Mouse (Mus musculus) stomach, embryonic 16.5 days (tissue): Measurements from ENCODE around the gene Tada2a. TPM values are rescaled to one million over a fixed set of nuclear protein-coding genes. Genes with fewer than 3 reads are reported as not detected.
A peak's percentile ranks its signal among the peaks of the same experiment; 100 is the strongest.

ENCODE experiments used
- ATAC-seq: fragments of 200-750 bp; cut with Nextera tagmentation; 2 replicates; pipeline ENCODE4 v1.8.0; 2017; ENCODE audit warnings: moderate number of reproducible peaks, moderate TSS enrichment; ENCODE audit not compliant: insufficient read depth, low FRiP score
- H3K27ac ChIP-seq: fragments of 300-500 bp; sonication (generic); 2 replicates; pipeline ENCODE4 v1.5.1; 2014; ENCODE audit warnings: low read length
- H3K27me3 ChIP-seq: fragments of 300-500 bp; sonication (generic); 2 replicates; pipeline ENCODE4 v1.6.1; 2014; ENCODE audit warnings: low read length, control low read depth, mixed read lengths; ENCODE audit not compliant: control insufficient read depth, insufficient read depth
- H3K36me3 ChIP-seq: fragments of 300-500 bp; sonication (generic); 2 replicates; pipeline ENCODE4 v1.6.1; 2014; ENCODE audit warnings: low read length; ENCODE audit not compliant: control insufficient read depth, insufficient read depth
- H3K4me1 ChIP-seq: fragments of 300-500 bp; sonication (generic); 2 replicates; pipeline ENCODE4 v1.6.1; 2014; ENCODE audit warnings: low read length, control low read depth, mixed read lengths; ENCODE audit not compliant: control insufficient read depth, insufficient read depth
- H3K4me2 ChIP-seq: fragments of 300-500 bp; sonication (generic); 2 replicates; pipeline ENCODE4 v1.6.1; 2014; ENCODE audit warnings: low read depth, low read length, mixed read lengths
- H3K4me3 ChIP-seq: fragments of 300-500 bp; sonication (generic); replicated peaks from 2 replicates; pipeline ENCODE4 v1.5.1; 2014; ENCODE audit warnings: mild to moderate bottlenecking, low read length
- H3K9ac ChIP-seq: fragments of 300-500 bp; sonication (generic); 2 replicates; pipeline ENCODE4 v1.6.1; 2014; ENCODE audit warnings: low read length
- H3K9me3 ChIP-seq: fragments of 300-500 bp; sonication (generic); replicated peaks from 2 replicates; pipeline ENCODE4 v1.6.1; 2016; ENCODE audit warnings: low read length, control low read depth; ENCODE audit not compliant: control insufficient read depth
- WGBS: fragments of 180-500 bp; shearing (Covaris S2); extraction: QIAGEN DNeasy Blood & Tissue Kit; methylation state at CpG from one replicate; pipeline ENCODE4 v1.1.7; 2014; 5-methylcytosine and 5-hydroxymethylcytosine counted together
- polyA plus RNA-seq: library from polyadenylated mRNA; unstranded; fragments of >200 nt; fragmentation: Nextera tagmentation; extraction: Ambion mirVana; gene quantifications from 2 replicates; pipeline ENCODE4 v1.2.1, GENCODE M21; 2015

The Tada2a gene
- polyA plus RNA-seq, 1 experiment from 2014 or later: 26.0 TPM

DNA sequence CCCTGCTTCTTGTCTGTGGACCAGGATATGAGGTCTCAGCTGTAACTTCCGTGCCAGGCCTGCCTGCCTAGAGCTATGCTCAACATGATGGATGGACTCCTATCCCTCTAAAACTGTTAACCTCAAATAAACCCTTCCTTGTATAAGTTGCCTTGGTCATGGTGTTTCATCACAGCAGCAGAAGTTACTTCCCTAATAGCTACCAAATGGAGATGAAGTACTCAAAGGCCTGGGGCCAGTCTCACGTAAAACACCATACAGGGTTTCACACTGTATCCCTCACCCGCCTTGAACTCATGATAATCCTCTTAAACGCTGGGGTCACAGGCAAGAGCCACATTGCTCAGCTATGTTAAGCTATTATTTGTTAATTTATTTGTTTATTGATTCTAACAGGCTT lies 12.0 kb downstream of the Tada2a start:
- H3K9me3 ChIP-seq: no peaks in the 10 kb centered on the region
- no peak overlapping the region for H3K27ac ChIP-seq
- WGBS: 89% methylated on average over 4 of the region's 4 CpGs
- no peak for ATAC-seq
- H3K4me3 ChIP-seq: no peak overlapping the region
- H3K9ac ChIP-seq: no peak overlapping the region
- no peak overlapping the region for H3K4me2 ChIP-seq
- no peaks in the 10 kb centered on the region for H3K27me3 ChIP-seq
- 0 out of 2 replicates have a peak, but pooled peaks cover 9% of the 10 kb centered on the region for H3K4me1 ChIP-seq
- H3K36me3 ChIP-seq: peaks cover 23% of the 10 kb centered on the region; the same call in 1 of the 2 replicates

DNA sequence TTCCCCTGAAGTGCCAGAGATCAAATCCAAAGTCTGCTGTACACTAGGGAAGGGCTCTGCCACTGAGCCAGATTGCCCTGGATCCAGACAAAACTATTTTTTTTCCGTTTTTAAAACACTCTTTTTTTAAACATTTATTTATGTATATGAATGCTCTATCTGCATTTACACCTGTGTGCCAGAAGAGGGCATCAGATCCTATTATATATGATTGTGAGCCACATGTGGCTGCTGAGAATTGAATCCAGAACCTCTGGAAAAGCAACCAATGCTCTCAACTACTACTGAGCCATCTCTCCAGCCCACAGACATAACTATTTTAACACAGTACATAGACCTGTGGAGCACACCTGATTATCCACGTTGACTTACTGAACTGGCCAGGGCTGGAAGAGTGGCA lies 13.2 kb downstream of the Tada2a start:
- Histone ChIP-seq H3K36me3 (peaks cover 23% of the 10 kb centered on the region; the same call in 1 of the 2 replicates), H3K9ac (no peak overlapping the region), H3K27me3 (no peaks in the 10 kb centered on the region), H3K9me3 (no peaks in the 10 kb centered on the region), H3K4me1 (0 out of 2 replicates have a peak, but pooled peaks cover 6% of the 10 kb centered on the region), H3K4me2 (no peak overlapping the region), H3K4me3 (no peak overlapping the region), H3K27ac (no peak overlapping the region)
- ATAC-seq: no peak
- 63% methylated on average over 2 of the region's 2 CpGs for WGBS

DNA sequence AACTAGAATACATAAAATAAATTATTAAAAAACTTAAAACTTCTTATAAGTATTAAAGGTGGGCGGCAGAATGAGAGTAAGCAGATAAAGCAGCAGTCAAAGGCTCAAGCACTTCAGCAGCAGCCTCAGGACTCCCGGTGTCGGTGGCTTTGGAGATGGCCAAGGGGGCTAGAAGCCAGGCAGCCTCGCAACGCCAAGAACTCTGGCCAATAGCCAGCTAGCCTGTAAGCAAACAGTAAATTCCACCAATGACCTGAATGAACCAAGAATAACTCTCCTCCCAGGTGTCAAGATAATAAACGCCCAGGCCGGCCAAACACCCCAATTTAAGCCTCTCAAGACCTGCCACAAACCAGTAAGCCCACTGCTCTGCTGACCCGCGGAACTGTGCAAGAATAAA lies 13.8 kb downstream of the Tada2a start:
- no peaks in the 10 kb centered on the region for H3K9me3 ChIP-seq
- H3K4me2 ChIP-seq: no peak overlapping the region
- no peaks in the 10 kb centered on the region for H3K27me3 ChIP-seq
- no peak overlapping the region for H3K4me3 ChIP-seq
- H3K27ac ChIP-seq: no peak overlapping the region
- WGBS: 71% methylated on average over 9 of the region's 9 CpGs
- no peak overlapping the region for H3K9ac ChIP-seq
- peaks cover 24% of the 10 kb centered on the region; the same call in 1 of the 2 replicates for H3K36me3 ChIP-seq
- no peak for ATAC-seq
- 0 out of 2 replicates have a peak, but pooled peaks cover under 1% of the 10 kb centered on the region for H3K4me1 ChIP-seq

DNA sequence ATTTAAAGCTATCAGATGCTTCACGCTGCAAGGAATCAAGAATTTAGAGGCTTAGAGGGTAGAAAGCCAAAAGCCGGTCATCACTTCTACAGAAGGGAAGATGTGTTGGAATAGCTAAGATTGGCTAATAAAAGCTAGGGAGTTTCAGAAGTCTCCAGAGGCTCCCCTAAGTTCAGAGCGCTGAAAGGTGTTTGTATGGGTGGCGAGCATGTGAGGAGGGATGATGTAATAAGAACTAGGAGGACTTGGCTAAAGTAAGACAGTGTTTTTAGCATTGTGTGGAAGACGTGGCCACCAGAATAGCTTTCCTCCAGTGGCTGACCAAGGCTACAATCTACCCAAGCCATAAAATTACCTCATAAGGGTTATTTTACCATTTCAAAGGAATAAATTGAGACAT lies 15.8 kb downstream of the Tada2a start:
- ATAC-seq: no peak
- Histone ChIP-seq H3K9ac (no peak overlapping the region), H3K27me3 (no peaks in the 10 kb centered on the region), H3K4me2 (no peak overlapping the region), H3K4me1 (no peaks in the 10 kb centered on the region), H3K27ac (no peak overlapping the region), H3K4me3 (no peak overlapping the region), H3K9me3 (no peaks in the 10 kb centered on the region), H3K36me3 (peaks cover 20% of the 10 kb centered on the region)
- WGBS: 90% methylated on average over 5 of the region's 5 CpGs

DNA sequence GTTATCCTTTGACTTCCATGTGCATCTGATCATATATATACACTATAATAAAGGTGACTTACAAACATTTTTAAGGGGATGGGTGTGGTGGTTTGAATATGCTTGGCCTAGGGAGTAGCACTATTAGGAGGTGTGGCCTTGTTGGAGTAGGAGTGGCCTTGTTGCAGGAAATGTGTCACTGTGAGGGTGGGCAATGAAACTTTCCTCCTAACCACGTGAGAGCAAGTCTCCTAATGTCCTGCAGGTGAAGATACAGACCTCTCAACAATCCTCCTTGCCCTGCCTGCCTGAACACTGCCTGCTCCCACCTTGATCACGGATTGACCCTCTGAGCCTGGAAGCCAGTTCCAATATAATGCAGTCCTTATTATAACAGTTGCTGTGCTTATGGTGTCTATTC lies 22.3 kb downstream of the Tada2a start:
- Histone ChIP-seq H3K4me2 (no peak overlapping the region), H3K9ac (no peak overlapping the region), H3K36me3 (peaks cover 23% of the 10 kb centered on the region), H3K4me3 (no peak overlapping the region), H3K27ac (no peak overlapping the region), H3K9me3 (no peaks in the 10 kb centered on the region), H3K4me1 (no peaks in the 10 kb centered on the region), H3K27me3 (no peaks in the 10 kb centered on the region)
- ATAC-seq: no peak
- 69% methylated on average over 2 of the region's 2 CpGs for WGBS

DNA sequence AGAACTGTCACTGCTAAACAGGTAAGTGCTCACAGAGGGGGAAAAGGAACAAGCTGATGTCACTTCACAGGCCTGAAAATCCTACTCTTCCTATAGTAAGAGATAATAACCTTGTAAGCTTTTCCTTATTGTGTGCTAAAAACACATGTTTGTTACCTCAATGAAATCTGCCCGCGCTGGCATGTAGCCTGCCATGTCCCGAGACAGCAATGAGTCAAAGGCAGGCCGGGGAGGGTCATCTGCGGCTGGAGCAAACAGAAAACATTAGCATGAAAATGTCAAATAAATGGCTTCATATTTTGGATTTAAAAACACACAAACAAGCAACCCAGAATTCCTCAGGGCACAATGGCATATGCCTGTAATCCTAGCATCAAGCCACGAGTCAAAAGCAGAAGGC lies 25.4 kb downstream of the Tada2a start:
- WGBS: 91% methylated on average over 6 of the region's 6 CpGs

DNA sequence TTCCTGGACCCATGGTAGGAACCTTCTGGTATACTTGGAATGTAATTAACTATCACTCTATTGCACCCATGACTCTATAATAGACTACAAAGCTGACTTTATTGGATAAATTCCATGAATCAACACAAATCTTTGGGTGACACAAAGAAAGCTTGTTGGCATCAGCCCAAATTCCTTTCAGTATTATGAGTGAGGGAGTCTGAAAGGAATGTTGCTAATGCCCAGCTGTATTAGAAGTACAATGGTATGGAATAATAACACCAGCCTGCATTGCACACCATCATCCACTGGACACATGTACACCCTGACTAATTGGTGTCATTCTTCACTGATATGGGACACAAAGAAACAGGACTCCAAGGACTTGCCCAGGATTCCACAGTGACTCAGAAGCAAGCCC lies 28.2 kb downstream of the Tada2a start:
- ATAC-seq: no peak
- Histone ChIP-seq H3K4me2 (no peak overlapping the region), H3K9ac (no peak overlapping the region), H3K4me1 (no peaks in the 10 kb centered on the region), H3K36me3 (0 out of 2 replicates have a peak, but pooled peaks cover 5% of the 10 kb centered on the region), H3K4me3 (no peak overlapping the region), H3K27ac (peak overlapping the region; percentile 42; the same call in 1 of the 2 replicates), H3K9me3 (no peaks in the 10 kb centered on the region), H3K27me3 (no peaks in the 10 kb centered on the region)

More for the DNA sequence above, 25.4 kb downstream of the Tada2a start:
- Histone ChIP-seq H3K4me3 (no peak overlapping the region), H3K27ac (no peak overlapping the region), H3K9me3 (no peaks in the 10 kb centered on the region), H3K4me1 (no peaks in the 10 kb centered on the region), H3K36me3 (peaks cover 14% of the 10 kb centered on the region), H3K4me2 (no peak overlapping the region), H3K27me3 (no peaks in the 10 kb centered on the region), H3K9ac (no peak overlapping the region)
- no peak for ATAC-seq

DNA sequence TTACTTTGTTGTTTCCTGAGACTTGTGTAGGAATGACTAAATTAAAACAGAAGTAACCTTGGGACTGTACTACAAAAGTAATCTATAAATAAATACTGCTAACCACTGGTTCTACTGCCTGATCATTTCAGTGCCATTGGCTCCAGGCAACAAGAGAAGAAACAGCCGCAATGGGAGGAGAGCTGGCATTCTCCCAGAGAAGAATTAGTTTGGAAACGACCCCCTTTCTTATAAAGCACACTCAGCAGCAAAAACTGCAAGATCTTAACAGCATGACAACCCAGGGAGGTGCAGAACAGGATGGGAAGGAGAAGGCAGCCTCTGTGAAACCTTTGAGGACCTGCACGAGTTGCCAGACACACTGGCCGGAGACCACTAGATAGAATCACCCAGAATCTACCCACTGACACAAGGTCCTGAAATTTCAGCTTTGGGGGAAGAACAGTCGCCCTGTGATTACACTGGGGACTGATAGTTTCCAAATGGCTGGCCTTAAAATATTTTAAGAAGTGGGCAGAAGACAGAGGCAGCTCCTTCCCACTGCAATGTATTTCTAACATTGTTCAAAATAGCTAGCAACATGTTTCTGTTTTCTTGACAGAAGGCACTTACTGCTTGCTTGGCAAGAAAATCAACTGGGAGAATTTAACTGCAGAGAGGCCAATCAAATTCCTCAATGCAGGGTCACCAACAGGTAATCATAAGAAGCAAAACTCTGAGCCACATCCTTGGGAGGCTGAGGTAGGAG lies 32.0 kb downstream of the Tada2a start:
- H3K27me3 ChIP-seq: no peaks in the 10 kb centered on the region
- H3K4me3 ChIP-seq: no peak overlapping the region
- no peak overlapping the region for H3K4me2 ChIP-seq
- no peak overlapping the region for H3K9ac ChIP-seq
- H3K27ac ChIP-seq: no peak overlapping the region
- H3K4me1 ChIP-seq: no peaks in the 10 kb centered on the region
- 71% methylated on average over 5 of the region's 5 CpGs for WGBS
- H3K36me3 ChIP-seq: no peaks in the 10 kb centered on the region
- ATAC-seq: no peak
- H3K9me3 ChIP-seq: no peaks in the 10 kb centered on the region

DNA sequence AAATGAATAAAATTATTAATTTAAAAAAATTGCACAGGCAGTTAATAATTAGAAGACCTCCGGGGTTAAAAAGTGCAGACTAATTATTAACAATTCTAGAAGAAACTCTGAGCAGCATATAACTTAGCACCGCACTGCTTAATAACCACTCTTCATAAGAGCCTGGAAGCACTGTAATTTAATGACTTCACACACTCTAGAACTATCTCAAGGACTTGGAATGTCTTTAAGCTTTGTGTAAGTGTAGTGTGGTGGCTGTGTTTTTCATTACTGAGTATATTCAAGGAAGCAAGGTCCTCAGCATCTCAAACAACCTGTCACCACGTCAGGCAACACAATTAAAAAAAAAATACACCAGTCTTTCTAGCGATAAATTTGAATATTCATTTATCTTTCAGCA lies 34.3 kb downstream of the Tada2a start:
- Histone ChIP-seq H3K27me3 (no peaks in the 10 kb centered on the region), H3K4me2 (no peak overlapping the region), H3K4me3 (no peak overlapping the region), H3K9ac (no peak overlapping the region), H3K36me3 (no peaks in the 10 kb centered on the region), H3K9me3 (no peaks in the 10 kb centered on the region), H3K4me1 (no peaks in the 10 kb centered on the region), H3K27ac (no peak overlapping the region)
- ATAC-seq: no peak
- 87% methylated on average over 4 of the region's 4 CpGs for WGBS
